Mouse (Mus musculus) embryonic fibroblast, embryonic 13.5 days (primary cell): ENCODE data around the gene Apoc2.

Source experiments
- CTCF ChIP-seq: IDR thresholded peaks from 2 replicates; pipeline ENCODE4 v1.5.1; 2011; ENCODE audit warnings: mild to moderate bottlenecking, control low read depth, low read length, moderate library complexity, borderline replicate concordance; ENCODE audit not compliant: insufficient read depth
- POLR2A ChIP-seq: IDR thresholded peaks from 2 replicates; pipeline ENCODE4 v1.6.1; 2011; ENCODE audit warnings: low read depth, mild to moderate bottlenecking, control low read depth, low read length, moderate library complexity

DNA sequence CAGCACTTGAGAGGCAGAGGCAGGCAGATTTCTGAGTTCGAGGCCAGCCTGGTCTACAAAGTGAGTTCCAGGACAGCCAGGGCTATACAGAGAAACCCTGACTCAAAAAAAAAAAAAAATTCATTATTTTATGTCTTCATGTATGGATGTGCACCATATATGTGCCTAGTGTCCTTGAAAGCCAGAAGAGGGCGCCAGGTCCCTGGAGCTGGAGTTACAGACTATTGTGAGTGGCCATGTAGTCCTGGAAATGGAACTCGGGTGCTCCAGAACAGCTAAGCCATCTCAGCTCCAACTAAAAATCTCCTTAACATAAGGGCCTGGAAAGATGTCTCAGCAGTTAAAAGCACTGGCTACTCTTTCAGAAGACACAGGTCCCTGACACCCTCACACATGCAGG, 11.0 kb downstream of the Apoc2 start:
- TF ChIP-seq CTCF (no peak), POLR2A (no peak)
